ENCODE assay signal across 9 mouse cellular contexts in the genomic region with DNA sequence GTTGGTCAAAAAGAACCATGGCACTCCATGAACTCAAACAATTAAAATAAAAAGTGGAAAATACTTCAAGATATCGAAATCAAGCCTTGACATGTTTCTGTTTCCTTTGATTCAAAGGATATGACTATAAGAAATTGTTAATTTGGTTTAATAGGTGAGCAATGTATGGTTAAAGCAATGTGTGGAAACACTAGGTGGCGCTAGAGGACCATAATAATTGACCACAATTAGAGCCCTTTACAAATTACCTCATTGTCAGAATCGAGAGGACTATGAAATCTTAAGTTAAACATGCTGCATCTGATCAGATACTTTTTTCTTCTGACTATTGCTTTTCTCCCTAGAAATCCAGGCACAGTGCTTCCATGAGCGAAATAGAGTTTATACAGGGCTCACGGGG. TPM values are rescaled to one million over a fixed set of nuclear protein-coding genes. Genes with fewer than 3 reads are reported as not detected.
DNase-seq lines count a peak whose midpoint lies in the region; ATAC-seq and TF ChIP-seq lines count a peak whose summit lies in the region.
"Had no signal": no experiment of that assay in that cellular context is flagged by ENCODE, and none has a peak within 500 bp of the region (broad histone marks: within the 10 kb centered on the region; RNA-seq: fewer than 3 reads in every experiment).

No protein-coding gene starts in this region.

- ATAC-seq in stomach, postnatal 0 days (ENCODE audit: low FRiP score, low TSS enrichment), result no peak

- no peaks in the 10 kb centered on the region for H3K79me3 ChIP-seq in C2C12 (ENCODE audit: low read depth)

- H3ac ChIP-seq in C2C12 (ENCODE audit: control insufficient read depth, insufficient read length, low read depth), result no peak overlapping the region

- intact Hi-C loops in gastrocnemius, postnatal 36 days (cut with DNase I), result no loop called here

- peak; percentile 48 for DNase-seq in gastrocnemius, adult 18-20 months (ENCODE audit: low spot score)
- DNase-seq in gastrocnemius, postnatal 36 days, result no peak
- DNase-seq in cerebellum, adult 11-12 months, result peak; percentile 16
- DNase-seq in forelimb bud, embryonic 11.5 days (ENCODE audit: low read depth, low spot score), result peak; percentile 74
- peak; percentile 85 for DNase-seq in layer of hippocampus, adult 9-10 months (ENCODE audit: low spot score)
- DNase-seq in midbrain, embryonic 10.5 days (ENCODE audit: low spot score), result peak; percentile 20
- DNase-seq in stomach, postnatal 0 days (ENCODE audit: low spot score), result peak; percentile 39

- no peaks in the 10 kb centered on the region for H3K9me3 ChIP-seq in midbrain, embryonic 10.5 days (replicated peaks)
- no peaks in the 10 kb centered on the region for H3K9me3 ChIP-seq in stomach, postnatal 0 days (ENCODE audit: control insufficient read depth, low read length)
- H3K9me3 ChIP-seq: limb, embryonic 12.5 days had no signal

- peaks cover 3% of the 10 kb centered on the region for H3K27me3 ChIP-seq in C2C12 (ENCODE audit: control insufficient read depth, insufficient read depth, insufficient read length)
- no peaks in the 10 kb centered on the region for H3K27me3 ChIP-seq in midbrain, embryonic 10.5 days (ENCODE audit: low read depth, poor library complexity, severe bottlenecking)
- H3K27me3 ChIP-seq in stomach, postnatal 0 days (ENCODE audit: control insufficient read depth, insufficient read depth, low read length), result no peaks in the 10 kb centered on the region

- TF ChIP-seq EP300 in stomach, postnatal 0 days (optimal IDR thresholded peaks at IDR 0.05), result no peak

- peak; percentile 22 for TF ChIP-seq CTCF in C2C12 (IDR thresholded peaks at IDR 0.05; ENCODE audit: control insufficient read depth, insufficient read depth, insufficient read length)
- peak; percentile 84 for TF ChIP-seq CTCF in stomach, postnatal 0 days (IDR thresholded peaks at IDR 0.05; ENCODE audit: low read depth)

- H3K9ac ChIP-seq in stomach, postnatal 0 days (ENCODE audit: low read length), result no peak overlapping the region
- H3K9ac ChIP-seq: limb, embryonic 12.5 days had no signal

- H3K36me3 ChIP-seq in C2C12 (ENCODE audit: control insufficient read depth, insufficient read depth), result no peaks in the 10 kb centered on the region
- no peaks in the 10 kb centered on the region for H3K36me3 ChIP-seq in midbrain, embryonic 10.5 days
- H3K36me3 ChIP-seq in stomach, postnatal 0 days (ENCODE audit: control insufficient read depth, insufficient read depth, low read length), result no peaks in the 10 kb centered on the region
- H3K36me3 ChIP-seq: limb, embryonic 12.5 days had no signal

- 21% methylated on average over 5 of the region's 5 CpGs for WGBS in midbrain, embryonic 10.5 days
- WGBS in stomach, postnatal 0 days, result 11% methylated on average over 5 of the region's 5 CpGs

- H3K79me2 ChIP-seq in C2C12 (ENCODE audit: control insufficient read depth, insufficient read depth), result no peaks in the 10 kb centered on the region

- no peak overlapping the region for H3K4me3 ChIP-seq in C2C12 (ENCODE audit: insufficient read depth, poor library complexity, severe bottlenecking)
- H3K4me3 ChIP-seq in midbrain, embryonic 10.5 days, result no peak overlapping the region
- no peak overlapping the region for H3K4me3 ChIP-seq in stomach, postnatal 0 days (ENCODE audit: low read depth, low read length)
- H3K4me3 ChIP-seq: limb, embryonic 12.5 days had no signal

- H3K27ac ChIP-seq in midbrain, embryonic 10.5 days (replicated peaks), result no peak overlapping the region
- H3K27ac ChIP-seq in stomach, postnatal 0 days (replicated peaks), result no peak overlapping the region
- H3K27ac ChIP-seq: limb, embryonic 12.5 days had no signal

- no peaks in the 10 kb centered on the region for H3K4me1 ChIP-seq in midbrain, embryonic 10.5 days
- no peaks in the 10 kb centered on the region for H3K4me1 ChIP-seq in stomach, postnatal 0 days (replicated peaks; ENCODE audit: control insufficient read depth, insufficient read depth)
- H3K4me1 ChIP-seq: limb, embryonic 12.5 days had no signal

- H3K4me2 ChIP-seq in stomach, postnatal 0 days (replicated peaks; ENCODE audit: low read depth), result no peak overlapping the region
- H3K4me2 ChIP-seq: limb, embryonic 12.5 days had no signal

TF ChIP-seq in C2C12, 6 proteins besides CTCF, POLR2A, EP300 and RAD21:
- TF ChIP-seq MYOG (IDR thresholded peaks at IDR 0.05; ENCODE audit: control insufficient read depth, extremely low read depth, insufficient read length), result no peak
- no peak for TF ChIP-seq USF1 (IDR thresholded peaks at IDR 0.05; ENCODE audit: low read depth)
- TF ChIP-seq FOSL1 (IDR thresholded peaks at IDR 0.05; ENCODE audit: insufficient read depth, low read length, poor library complexity, severe bottlenecking), result no peak
- TF ChIP-seq MYOD1 (IDR thresholded peaks at IDR 0.05; ENCODE audit: control insufficient read depth, insufficient read length, low read depth), result no peak
- TF ChIP-seq MAX (IDR thresholded peaks at IDR 0.05), result no peak
- no peak for TF ChIP-seq CEBPB (IDR thresholded peaks at IDR 0.05; ENCODE audit: low read depth)

RNA-seq across cellular contexts. Expression of a gene that starts 12.5 kb away (rescaled TPM):
- not detected for total RNA-seq in gastrocnemius, adult 18-20 months (2021)
- total RNA-seq in gastrocnemius, postnatal 36 days (2021), result not detected
- not detected for polyA plus RNA-seq in C2C12 (2012; fragmentation: generic; extraction: Trizol)
- polyA plus RNA-seq in midbrain, embryonic 10.5 days (2016; fragmentation: Nextera tagmentation; extraction: Ambion mirVana), result 0.72 and 2.0 TPM in 2 replicates
- 0.28 and 0.42 TPM in 2 replicates for polyA plus RNA-seq in stomach, postnatal 0 days (2015; fragmentation: Nextera tagmentation; extraction: Ambion mirVana)

Comparison
In these comparisons a context has a peak if more than half of its experiments do, and no peak if none do; other contexts are left out.
1. DNase-seq: peak in gastrocnemius, adult 18-20 months (single experiment), cerebellum, adult 11-12 months (single experiment), forelimb bud, embryonic 11.5 days (single experiment), layer of hippocampus, adult 9-10 months (single experiment), midbrain, embryonic 10.5 days (single experiment) and stomach, postnatal 0 days (single experiment); none in gastrocnemius, postnatal 36 days (0 of 2).